Mouse (Mus musculus): Measurements from ENCODE around the gene Gm10282.

GRCm38 (mm10) chr8:72324708-72325107, 19.6 kb upstream of the Gm10282 start:
- TF ChIP-seq CTCF (IDR thresholded peaks at IDR 0.05; ENCODE audit: extremely low read depth, insufficient read length, insufficient replicate concordance, low read depth, low read length) (no peak), POLR2A (IDR thresholded peaks at IDR 0.05; ENCODE audit: low read depth, low read length) (no peak)
